Mouse (Mus musculus): Measurements from ENCODE around the gene Gab1.

DNA sequence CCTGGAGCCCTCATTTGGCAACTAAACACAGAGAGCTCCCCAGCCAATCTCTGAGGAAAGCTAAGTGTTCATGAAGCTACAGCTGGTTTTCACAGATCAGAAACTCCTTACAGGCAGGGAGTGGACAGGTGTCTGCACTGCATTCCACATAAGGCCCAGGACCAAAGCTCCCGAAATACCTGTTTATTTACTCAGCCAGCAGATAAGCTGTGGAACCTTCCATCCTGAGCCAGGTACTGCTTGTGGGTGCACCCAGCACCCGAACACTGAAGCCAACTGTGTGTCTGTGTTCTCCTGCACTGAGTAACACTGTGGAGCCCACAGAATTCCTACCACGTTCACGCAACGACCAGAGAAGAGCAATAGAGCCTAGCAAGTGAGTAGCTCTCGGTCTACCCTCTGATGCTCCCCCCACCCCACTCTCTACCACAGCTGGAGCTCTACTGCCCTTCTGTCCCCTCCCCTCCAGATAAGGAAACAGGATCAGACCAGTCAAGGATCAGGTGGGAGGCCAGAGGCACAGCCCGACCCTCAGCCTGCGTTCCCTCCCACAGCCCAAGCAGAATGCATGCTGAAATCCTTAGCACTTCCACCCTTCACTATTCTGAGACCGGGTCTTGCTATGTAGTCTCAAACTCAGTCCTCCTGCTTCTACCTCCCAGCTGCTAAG is 9.6 kb downstream of the Gab1 start:
- TF ChIP-seq POLR2A (IDR thresholded peaks at IDR 0.05; ENCODE audit: insufficient read depth, low read depth, low read length) = no peak
- no peak for TF ChIP-seq CTCF (IDR thresholded peaks at IDR 0.05)
